Mouse (Mus musculus) forebrain, embryonic 16.5 days (tissue): ENCODE measurements around the gene Gm20388. TPM values are rescaled to one million over a fixed set of nuclear protein-coding genes. Genes with fewer than 3 reads are reported as not detected.

ENCODE experiments used
- ATAC-seq: fragments of 200-750 bp; cut with Nextera tagmentation; 2 replicates; pipeline ENCODE4 v1.8.0; 2017; ENCODE audit warnings: mild to moderate bottlenecking, moderate library complexity
- H3K27ac ChIP-seq: fragments of 300-500 bp; sonication (generic); 2 replicates; pipeline ENCODE4 v1.5.1; 2014; ENCODE audit warnings: low read length, control low read depth
- H3K27me3 ChIP-seq: fragments of 300-500 bp; sonication (generic); replicated peaks from 2 replicates; pipeline ENCODE4 v1.6.1; 2014; ENCODE audit warnings: low read length; ENCODE audit not compliant: control insufficient read depth, insufficient read depth
- H3K36me3 ChIP-seq: fragments of 300-500 bp; sonication (generic); 2 replicates; pipeline ENCODE4 v1.6.1; 2014; ENCODE audit not compliant: control insufficient read depth, insufficient read depth
- H3K4me1 ChIP-seq: fragments of 300-500 bp; sonication (generic); replicated peaks from 2 replicates; pipeline ENCODE4 v1.6.1; 2014; ENCODE audit warnings: low read length; ENCODE audit not compliant: control insufficient read depth, insufficient read depth
- H3K4me2 ChIP-seq: fragments of 300-500 bp; sonication (generic); 2 replicates; pipeline ENCODE4 v1.6.1; 2014; ENCODE audit warnings: mild to moderate bottlenecking, low read length, control low read depth
- H3K4me3 ChIP-seq: fragments of 300-500 bp; sonication (generic); replicated peaks from 2 replicates; pipeline ENCODE4 v1.5.1; 2014; ENCODE audit warnings: mild to moderate bottlenecking, low read length, control low read depth
- H3K9ac ChIP-seq: fragments of 300-500 bp; sonication (generic); replicated peaks from 2 replicates; pipeline ENCODE4 v1.6.1; 2014; ENCODE audit warnings: low read depth, low read length, control low read depth
- H3K9me3 ChIP-seq: fragments of 300-500 bp; sonication (generic); 2 replicates; pipeline ENCODE4 v1.6.1; 2016; ENCODE audit warnings: low read length; ENCODE audit not compliant: control insufficient read depth
- WGBS: fragments of 180-500 bp; shearing (Covaris S2); extraction: QIAGEN DNeasy Blood & Tissue Kit; methylation state at CpG from one replicate; pipeline ENCODE4 v1.1.7; 2014; 5-methylcytosine and 5-hydroxymethylcytosine counted together
- polyA plus RNA-seq: library from polyadenylated mRNA; unstranded; fragments of >200 nt; fragmentation: Nextera tagmentation; extraction: Ambion mirVana; gene quantifications from 2 replicates; pipeline ENCODE4 v1.2.1, GENCODE M21; 2015

The Gm20388 gene
- polyA plus RNA-seq, 1 experiment from 2014 or later = 4.7 TPM

- H3K9ac ChIP-seq = no peak overlapping the region
- peaks cover 5% of the 10 kb centered on the region for H3K4me1 ChIP-seq
- no peaks in the 10 kb centered on the region for H3K36me3 ChIP-seq
- no peak overlapping the region for H3K4me3 ChIP-seq
- 75% methylated on average over 3 of the region's 3 CpGs for WGBS
- no peak overlapping the region for H3K4me2 ChIP-seq
- no peak for ATAC-seq
- H3K27me3 ChIP-seq = no peaks in the 10 kb centered on the region
- H3K27ac ChIP-seq = no peak overlapping the region
- no peaks in the 10 kb centered on the region for H3K9me3 ChIP-seq
These were observed 2188.1 kb downstream of the Gm20388 start for GRCm38 (mm10) chr8:122098766-122099165.

DNA sequence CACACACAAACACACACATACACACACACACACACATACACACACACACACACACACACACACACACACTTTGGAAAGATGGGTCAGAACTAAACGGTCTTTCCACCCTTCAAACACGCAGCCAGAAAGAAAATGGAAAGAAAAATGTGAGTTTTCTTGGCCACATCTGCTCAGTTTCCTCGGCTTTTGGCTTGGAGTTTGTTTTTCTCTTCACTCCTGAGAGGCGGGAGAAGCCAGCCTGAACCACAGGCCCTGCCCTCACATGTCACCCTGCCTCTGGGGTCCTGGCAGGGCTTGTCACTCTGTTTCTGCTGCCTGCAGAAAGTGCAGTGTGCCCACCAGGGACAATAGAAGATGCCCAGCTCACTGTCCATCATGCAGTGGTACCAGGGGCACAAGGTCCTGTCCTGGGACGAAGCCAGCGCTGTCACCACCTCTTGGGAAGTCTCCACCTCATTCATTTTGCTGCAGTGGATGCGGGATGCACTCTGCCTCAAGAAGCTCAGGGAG, 2189.1 kb downstream of the Gm20388 start:
- no peaks in the 10 kb centered on the region for H3K27me3 ChIP-seq
- no peak overlapping the region for H3K9ac ChIP-seq
- WGBS = 73% methylated on average over 7 of the region's 7 CpGs
- ATAC-seq = no peak
- H3K4me3 ChIP-seq = no peak overlapping the region
- no peak overlapping the region for H3K27ac ChIP-seq
- peaks cover 5% of the 10 kb centered on the region for H3K4me1 ChIP-seq
- H3K4me2 ChIP-seq = no peak overlapping the region
- no peaks in the 10 kb centered on the region for H3K36me3 ChIP-seq
- H3K9me3 ChIP-seq = no peaks in the 10 kb centered on the region

DNA sequence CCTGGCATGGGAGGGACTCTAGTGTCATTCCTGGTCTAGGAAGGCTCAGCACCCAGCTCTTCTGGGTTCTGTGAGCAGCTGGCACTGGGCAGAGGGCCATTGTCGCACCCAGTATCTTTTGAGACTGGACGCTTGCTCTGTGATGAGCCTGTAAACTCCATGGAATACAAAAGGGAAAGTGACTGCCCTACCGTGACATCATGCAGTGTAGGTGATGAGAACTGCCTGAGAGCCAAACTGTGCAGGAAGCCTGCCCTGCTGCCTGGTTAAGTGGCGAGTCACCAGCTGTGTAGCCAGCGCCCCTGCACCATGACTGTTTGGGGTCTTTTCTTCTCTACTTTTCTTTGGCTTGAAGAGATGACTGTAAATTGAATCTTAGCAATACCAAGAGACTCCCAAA, 2191.2 kb downstream of the Gm20388 start:
- no peak overlapping the region for H3K4me2 ChIP-seq
- ATAC-seq = no peak
- no peaks in the 10 kb centered on the region for H3K9me3 ChIP-seq
- H3K4me3 ChIP-seq = no peak overlapping the region
- H3K9ac ChIP-seq = no peak overlapping the region
- no peaks in the 10 kb centered on the region for H3K27me3 ChIP-seq
- no peaks in the 10 kb centered on the region for H3K36me3 ChIP-seq
- H3K27ac ChIP-seq = no peak overlapping the region
- peaks cover 13% of the 10 kb centered on the region for H3K4me1 ChIP-seq
- 60% methylated on average over 5 of the region's 5 CpGs for WGBS

DNA sequence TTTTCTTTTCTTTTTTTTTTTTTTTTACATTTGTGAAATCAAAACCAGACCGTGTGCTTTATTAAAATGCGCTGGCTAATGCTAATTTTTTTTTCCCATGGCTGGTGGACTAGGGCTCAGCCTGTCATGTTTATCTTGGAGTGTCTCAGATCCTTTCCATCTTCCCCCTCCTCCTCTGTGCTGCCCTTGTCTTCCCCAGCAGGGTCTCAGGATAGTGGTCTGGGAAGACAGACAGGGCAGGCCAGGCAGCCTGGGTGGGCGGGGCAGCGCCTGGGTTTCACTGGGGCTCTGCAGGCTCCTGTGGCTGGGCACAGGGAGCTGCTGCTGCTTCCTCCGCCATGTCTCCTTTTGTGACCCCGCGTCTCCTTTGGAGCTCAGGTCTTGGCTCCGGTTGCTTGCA, 2191.6 kb downstream of the Gm20388 start:
- Histone ChIP-seq H3K4me3 (no peak overlapping the region), H3K4me2 (no peak overlapping the region), H3K9me3 (no peaks in the 10 kb centered on the region), H3K27me3 (no peaks in the 10 kb centered on the region), H3K27ac (no peak overlapping the region), H3K4me1 (peaks cover 13% of the 10 kb centered on the region), H3K36me3 (no peaks in the 10 kb centered on the region), H3K9ac (0 out of 2 replicates have a peak overlapping the region, but pooled peaks have one; percentile 24)
- no peak for ATAC-seq
- WGBS = 28% methylated on average over 8 of the region's 8 CpGs

DNA sequence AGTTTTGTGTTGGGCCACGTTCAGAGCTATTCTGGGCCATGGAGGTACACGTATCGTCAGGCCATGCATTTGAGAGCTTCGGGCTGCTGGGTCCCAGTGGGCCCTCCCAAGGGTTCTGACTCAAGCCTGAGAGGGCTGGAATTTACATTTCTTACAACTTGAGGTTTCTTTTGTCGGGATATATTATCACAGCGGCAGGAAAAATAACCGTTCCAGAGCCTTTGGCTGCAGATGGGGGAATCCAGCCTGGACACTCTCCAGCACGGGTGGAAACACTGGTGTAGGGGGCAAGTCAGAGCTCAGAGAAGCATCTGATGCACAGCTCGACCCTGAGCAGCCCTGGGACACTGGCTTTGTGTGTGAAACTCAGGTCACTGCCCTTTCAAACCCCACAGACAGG, 2192.6 kb downstream of the Gm20388 start:
- no peak overlapping the region for H3K4me2 ChIP-seq

GRCm38 (mm10) chr8:122104658-122105057, 2194.0 kb downstream of the Gm20388 start:
- no peak overlapping the region for H3K27ac ChIP-seq
- H3K4me3 ChIP-seq = no peak overlapping the region
- no peaks in the 10 kb centered on the region for H3K9me3 ChIP-seq
- no peaks in the 10 kb centered on the region for H3K36me3 ChIP-seq
- no peaks in the 10 kb centered on the region for H3K27me3 ChIP-seq
- no peak overlapping the region for H3K9ac ChIP-seq
- 60% methylated on average over 4 of the region's 4 CpGs for WGBS
- no peak overlapping the region for H3K4me2 ChIP-seq
- no peak for ATAC-seq
- peaks cover 13% of the 10 kb centered on the region for H3K4me1 ChIP-seq

More for the DNA sequence above, 2192.6 kb downstream of the Gm20388 start:
- no peak for ATAC-seq
- WGBS = 80% methylated on average over 9 of the region's 9 CpGs
- Histone ChIP-seq H3K9ac (no peak overlapping the region), H3K4me1 (peaks cover 13% of the 10 kb centered on the region), H3K4me3 (no peak overlapping the region), H3K36me3 (no peaks in the 10 kb centered on the region), H3K27ac (no peak overlapping the region), H3K27me3 (no peaks in the 10 kb centered on the region), H3K9me3 (no peaks in the 10 kb centered on the region)

- H3K36me3 ChIP-seq = no peaks in the 10 kb centered on the region
- no peaks in the 10 kb centered on the region for H3K9me3 ChIP-seq
- H3K27ac ChIP-seq = no peak overlapping the region
- 43% methylated on average over 9 of the region's 9 CpGs for WGBS
- no peak overlapping the region; the same call in 1 of the 2 replicates for H3K9ac ChIP-seq
- no peaks in the 10 kb centered on the region for H3K27me3 ChIP-seq
- H3K4me3 ChIP-seq = no peak overlapping the region
- peak; percentile 75 for ATAC-seq
- H3K4me2 ChIP-seq = no peak overlapping the region
- peaks cover 13% of the 10 kb centered on the region for H3K4me1 ChIP-seq
These were observed 2195.6 kb downstream of the Gm20388 start for GRCm38 (mm10) chr8:122106270-122106669.

GRCm38 (mm10) chr8:122110240-122110866, 2199.7 kb downstream of the Gm20388 start:
- Histone ChIP-seq H3K9ac (no peak overlapping the region), H3K27ac (no peak overlapping the region), H3K4me3 (no peak overlapping the region), H3K4me2 (no peak overlapping the region), H3K36me3 (no peaks in the 10 kb centered on the region), H3K9me3 (no peaks in the 10 kb centered on the region), H3K27me3 (no peaks in the 10 kb centered on the region), H3K4me1 (peaks cover 8% of the 10 kb centered on the region)
- WGBS = 80% methylated on average over 20 of the region's 20 CpGs
- no peak for ATAC-seq

- 40% methylated on average over 6 of the region's 6 CpGs for WGBS
- Histone ChIP-seq H3K9ac (no peak overlapping the region), H3K4me2 (no peak overlapping the region), H3K9me3 (no peaks in the 10 kb centered on the region), H3K36me3 (no peaks in the 10 kb centered on the region), H3K4me1 (peaks cover 8% of the 10 kb centered on the region), H3K27ac (no peak overlapping the region), H3K4me3 (no peak overlapping the region), H3K27me3 (no peaks in the 10 kb centered on the region)
- peak; percentile 43 for ATAC-seq
These were observed 2200.2 kb downstream of the Gm20388 start for GRCm38 (mm10) chr8:122110867-122111253.
